Mouse (Mus musculus): ENCODE measurements at regions not wholly inside any gene's neighbourhood (a gene's known extent, or its start where the extent isn't known, plus 50 kb on each side); places are given as distances from the start of the nearest gene placed in this dataset.

DNA sequence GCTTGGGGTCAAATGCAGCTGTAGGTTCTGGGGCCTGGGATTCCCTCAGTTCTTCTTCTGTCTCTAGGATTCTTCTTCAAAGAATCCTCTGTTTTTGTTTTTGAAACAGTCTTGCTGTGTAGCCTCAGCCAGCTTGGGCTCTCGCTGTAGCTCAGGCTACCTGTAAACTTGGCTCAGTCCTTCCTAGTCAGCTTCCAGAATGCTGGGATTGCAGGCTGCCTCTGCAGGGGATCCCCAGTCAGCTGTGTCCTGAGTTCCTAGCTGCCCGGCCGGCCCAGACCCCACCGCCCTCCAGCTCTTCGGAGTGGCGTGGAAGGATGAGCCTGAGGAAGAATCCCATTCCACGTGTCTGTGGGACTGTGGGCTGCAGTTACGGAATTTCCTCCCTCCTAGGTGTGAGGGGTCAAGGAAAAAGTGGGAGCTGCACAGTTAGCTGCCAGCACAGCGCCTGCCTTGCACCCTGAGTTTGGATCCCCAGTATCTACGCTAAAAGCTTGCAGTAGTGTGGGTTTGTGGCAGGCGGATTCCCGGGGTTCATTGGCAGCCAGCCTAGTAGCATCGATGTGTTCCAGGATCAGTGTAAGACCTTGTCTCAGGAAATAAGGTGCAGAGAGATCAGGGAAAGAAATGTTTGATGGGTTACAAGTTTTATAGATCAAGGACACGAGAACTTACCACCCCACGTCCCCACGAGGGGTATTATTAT lies 204.0 kb downstream of the Matn1 start:
- TF ChIP-seq EP300 (IDR thresholded peaks at IDR 0.05): no peak
- no peak for TF ChIP-seq CTCF (IDR thresholded peaks at IDR 0.05)
